Mouse (Mus musculus) stomach, postnatal 0 days (tissue): ENCODE data around the gene Pitpnm2. TPM values are rescaled to one million over a fixed set of nuclear protein-coding genes. Genes with fewer than 3 reads are reported as not detected.

Experiments
- ATAC-seq: fragments of 200-750 bp; cut with Nextera tagmentation; 2 replicates; pipeline ENCODE4 v1.8.0; 2017; ENCODE audit not compliant: low FRiP score, low TSS enrichment
- DNase-seq: peaks from one replicate; pipeline ENCODE4 v3.0.0-alpha.2; 2016; ENCODE audit warnings: low spot score
- H3K27ac ChIP-seq: fragments of 300-500 bp; sonication (generic); replicated peaks from 2 replicates; pipeline ENCODE4 v1.5.1; 2014; ENCODE audit warnings: mild to moderate bottlenecking, control low read depth
- H3K27me3 ChIP-seq: fragments of 300-500 bp; sonication (generic); 2 replicates; pipeline ENCODE4 v1.6.1; 2014; ENCODE audit warnings: low read length; ENCODE audit not compliant: control insufficient read depth, insufficient read depth
- H3K36me3 ChIP-seq: fragments of 300-500 bp; sonication (generic); 2 replicates; pipeline ENCODE4 v1.6.1; 2014; ENCODE audit warnings: low read length, mixed read lengths; ENCODE audit not compliant: control insufficient read depth, insufficient read depth
- H3K4me1 ChIP-seq: fragments of 300-500 bp; sonication (generic); replicated peaks from 2 replicates; pipeline ENCODE4 v1.6.1; 2014; ENCODE audit warnings: antibody characterized with exemption; ENCODE audit not compliant: control insufficient read depth, insufficient read depth
- H3K4me2 ChIP-seq: fragments of 300-500 bp; sonication (generic); replicated peaks from 2 replicates; pipeline ENCODE4 v1.6.1; 2014; ENCODE audit warnings: low read depth, mild to moderate bottlenecking, control low read depth, moderate library complexity
- H3K4me3 ChIP-seq: fragments of 300-500 bp; sonication (generic); 2 replicates; pipeline ENCODE4 v1.5.1; 2014; ENCODE audit warnings: low read depth, low read length, control low read depth
- H3K9ac ChIP-seq: fragments of 300-500 bp; sonication (generic); 2 replicates; pipeline ENCODE4 v1.6.1; 2014; ENCODE audit warnings: mild to moderate bottlenecking, low read length, control low read depth, mixed read lengths
- H3K9me3 ChIP-seq: fragments of 300-500 bp; sonication (generic); 2 replicates; pipeline ENCODE4 v1.6.1; 2016; ENCODE audit warnings: low read length; ENCODE audit not compliant: control insufficient read depth
- CTCF ChIP-seq: IDR thresholded peaks from 2 replicates; pipeline ENCODE4 v1.5.1; 2016; ENCODE audit warnings: antibody characterized with exemption, low read depth, mild to moderate bottlenecking, moderate library complexity
- EP300 ChIP-seq: optimal IDR thresholded peaks from 2 replicates; pipeline ENCODE3; 2016; ENCODE audit warnings: antibody characterized with exemption
- WGBS: fragments of 180-500 bp; shearing (Covaris S2); extraction: QIAGEN DNeasy Blood & Tissue Kit; methylation state at CpG from one replicate; pipeline ENCODE4 v1.1.7; 2014; 5-methylcytosine and 5-hydroxymethylcytosine counted together
- polyA plus RNA-seq: library from polyadenylated mRNA; unstranded; fragments of >200 nt; fragmentation: Nextera tagmentation; extraction: Ambion mirVana; gene quantifications from 2 replicates; pipeline ENCODE4 v1.2.1, GENCODE M21; 2015

The Pitpnm2 gene
- polyA plus RNA-seq, 1 experiment from 2014 or later: 1.8 TPM

DNA sequence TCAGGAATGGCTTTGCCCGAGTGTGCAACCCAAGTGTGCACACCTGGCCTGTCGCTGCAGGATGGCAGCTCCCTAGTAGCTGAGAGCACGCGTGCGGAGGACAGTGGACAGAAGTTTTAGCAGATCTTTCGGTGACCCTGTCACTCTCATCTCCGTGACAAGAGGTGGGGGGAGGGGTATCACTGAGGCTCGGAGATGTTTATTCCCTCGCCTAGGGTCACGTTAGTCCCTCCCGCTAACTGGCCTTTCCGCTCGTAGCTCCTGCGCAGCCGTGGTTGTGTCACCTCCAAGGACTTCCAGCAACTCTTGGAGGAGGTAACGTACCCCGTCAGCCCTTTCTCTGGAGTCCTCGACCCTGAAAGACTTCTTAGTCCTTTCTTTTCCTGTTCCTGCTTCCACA is 137.0 kb downstream of the Pitpnm2 start:
- WGBS: 1% methylated on average over 18 of the region's 18 CpGs
- peaks cover 6% of the 10 kb centered on the region; the same call in 1 of the 2 replicates for H3K4me1 ChIP-seq
- H3K4me2 ChIP-seq: peak overlapping the region; percentile 91
- no peaks in the 10 kb centered on the region for H3K27me3 ChIP-seq
- peak overlapping the region; percentile 87 for H3K4me3 ChIP-seq
- no peaks in the 10 kb centered on the region for H3K9me3 ChIP-seq
- H3K36me3 ChIP-seq: no peaks in the 10 kb centered on the region
- no peak for TF ChIP-seq EP300
- TF ChIP-seq CTCF: no peak
- peak; percentile 58 for DNase-seq
- H3K9ac ChIP-seq: peak overlapping the region; percentile 77
- H3K27ac ChIP-seq: peak overlapping the region; percentile 89
- peak; percentile 3; the same call in 1 of the 2 replicates for ATAC-seq

- H3K4me3 ChIP-seq: peak within 1 kb of the TSS; percentile 87
- H3K27me3 ChIP-seq: no peaks in the 10 kb centered on the region
- DNase-seq (peak; percentile 99), ATAC-seq (peak; percentile 97)
- no peaks in the 10 kb centered on the region for H3K9me3 ChIP-seq
- peak within 1 kb of the TSS; percentile 77 for H3K9ac ChIP-seq
- no peaks in the 10 kb centered on the region for H3K36me3 ChIP-seq
- H3K4me2 ChIP-seq: peak within 1 kb of the TSS; percentile 91
- 0% methylated on average over 66 of the region's 66 CpGs for WGBS
- TF ChIP-seq EP300 (no peak), CTCF (peak; percentile 73)
- peaks cover 6% of the 10 kb centered on the region; the same call in 1 of the 2 replicates for H3K4me1 ChIP-seq
- peak within 1 kb of the TSS; percentile 89 for H3K27ac ChIP-seq
These were observed 137.6 kb downstream of the Pitpnm2 start, which contains the start of gene Ogfod2 for GRCm38 (mm10) chr5:124111742-124112497. TSS of gene Ogfod2 (plus strand) at chr5:124112297.

GRCm38 (mm10) chr5:124111077-124111741 is 138.4 kb downstream of the Pitpnm2 start:
- TF ChIP-seq EP300 (no peak), CTCF (peak; percentile 86)
- no peak for ATAC-seq
- Histone ChIP-seq H3K4me2 (peak overlapping the region; percentile 91), H3K4me3 (peak overlapping the region; percentile 87), H3K4me1 (peaks cover 6% of the 10 kb centered on the region; the same call in 1 of the 2 replicates), H3K9me3 (no peaks in the 10 kb centered on the region), H3K9ac (peak overlapping the region; percentile 67), H3K27ac (peak overlapping the region; percentile 89), H3K27me3 (no peaks in the 10 kb centered on the region), H3K36me3 (no peaks in the 10 kb centered on the region)
- 21% methylated on average over 17 of the region's 17 CpGs for WGBS
- peak; percentile 58 for DNase-seq

DNA sequence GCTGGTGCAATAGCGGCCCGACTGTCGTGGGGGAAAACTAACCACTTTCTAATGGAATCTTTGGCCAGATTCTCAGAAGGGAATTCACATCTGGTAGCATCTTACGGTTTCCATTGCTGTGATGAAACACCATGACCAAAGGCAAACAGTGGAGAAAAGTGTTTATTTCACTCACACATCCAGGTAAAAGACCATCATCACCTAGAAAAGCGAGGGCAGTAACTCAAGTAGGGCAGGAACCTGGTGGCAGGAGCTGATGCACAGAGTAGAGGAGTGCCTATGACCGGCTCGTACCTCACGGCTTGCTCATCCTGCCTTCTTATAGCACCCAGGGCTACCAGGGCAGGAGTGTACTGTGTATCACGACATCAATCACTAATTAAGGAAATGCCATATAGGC is 146.0 kb downstream of the Pitpnm2 start:
- 95% methylated on average over 9 of the region's 9 CpGs for WGBS
- ATAC-seq: no peak
- no peaks in the 10 kb centered on the region for H3K4me1 ChIP-seq

GRCm38 (mm10) chr5:124103020-124103419 is 146.5 kb downstream of the Pitpnm2 start:
- H3K4me3 ChIP-seq: no peak overlapping the region
- H3K27ac ChIP-seq: no peak overlapping the region
- no peak for DNase-seq
- WGBS: 88% methylated on average over 3 of the region's 3 CpGs
- H3K4me2 ChIP-seq: no peak overlapping the region
- no peaks in the 10 kb centered on the region for H3K36me3 ChIP-seq
- no peaks in the 10 kb centered on the region for H3K27me3 ChIP-seq
- no peak for TF ChIP-seq CTCF
- no peak for TF ChIP-seq EP300
- ATAC-seq: no peak
- H3K9me3 ChIP-seq: no peaks in the 10 kb centered on the region
- H3K9ac ChIP-seq: no peak overlapping the region
- H3K4me1 ChIP-seq: no peaks in the 10 kb centered on the region

More for the DNA sequence above, 146.0 kb downstream of the Pitpnm2 start:
- TF ChIP-seq CTCF: no peak
- DNase-seq: no peak
- Histone ChIP-seq H3K9ac (no peak overlapping the region), H3K4me3 (no peak overlapping the region), H3K36me3 (no peaks in the 10 kb centered on the region), H3K27me3 (no peaks in the 10 kb centered on the region), H3K27ac (no peak overlapping the region), H3K9me3 (no peaks in the 10 kb centered on the region), H3K4me2 (no peak overlapping the region)

DNA sequence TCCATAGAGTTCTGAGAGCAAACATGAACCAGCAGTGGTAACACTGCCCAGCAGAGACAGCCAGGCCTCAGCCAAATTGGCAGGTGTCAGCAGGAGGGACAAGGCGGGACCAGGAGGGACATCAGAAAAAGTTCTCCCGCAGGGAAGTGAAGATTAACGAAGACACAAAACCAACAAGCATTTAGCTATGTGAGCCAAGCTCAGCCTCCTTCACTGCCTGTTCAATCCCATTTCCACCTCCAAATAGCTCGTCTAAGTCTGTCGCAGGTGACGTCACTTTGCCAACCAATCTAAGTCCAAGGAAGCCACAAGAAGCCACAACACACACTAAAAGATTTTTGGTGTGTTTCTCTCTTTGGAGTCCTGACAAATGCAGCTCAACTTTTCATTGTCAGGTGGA is 147.2 kb downstream of the Pitpnm2 start:
- TF ChIP-seq EP300: no peak
- TF ChIP-seq CTCF: no peak
- DNase-seq (no peak), ATAC-seq (no peak)
- Histone ChIP-seq H3K4me3 (no peak overlapping the region), H3K27me3 (no peaks in the 10 kb centered on the region), H3K27ac (no peak overlapping the region), H3K4me1 (no peaks in the 10 kb centered on the region), H3K9me3 (no peaks in the 10 kb centered on the region), H3K36me3 (no peaks in the 10 kb centered on the region), H3K9ac (no peak overlapping the region), H3K4me2 (no peak overlapping the region)
- WGBS: 77% methylated on average over 6 of the region's 6 CpGs
